Mouse (Mus musculus): ENCODE results near the gene Trpm6. TPM values are rescaled to one million over a fixed set of nuclear protein-coding genes. Genes with fewer than 3 reads are reported as not detected.

Gene Trpm6
- polyA plus RNA-seq, 1 experiment from 2014 or later: 0.11 TPM

GRCm38 (mm10) chr19:18846336-18846735, 96.6 kb downstream of the Trpm6 start:
- DNase-seq (ENCODE audit: low spot score) (no peak), ATAC-seq (replicated peaks; ENCODE audit: low FRiP score, low TSS enrichment, low read depth) (no peak; the same call in 1 of the 2 replicates)
- H3K9ac ChIP-seq (ENCODE audit: low read length): no peak overlapping the region
- H3K36me3 ChIP-seq (ENCODE audit: control insufficient read depth, insufficient read depth, low read length): no peaks in the 10 kb centered on the region
- H3K4me3 ChIP-seq (ENCODE audit: low read depth, low read length): no peak overlapping the region
- no peak overlapping the region for H3K4me2 ChIP-seq (ENCODE audit: low read length)
- no peaks in the 10 kb centered on the region for H3K27me3 ChIP-seq (replicated peaks; ENCODE audit: control insufficient read depth, insufficient read depth, low read length)
- no peaks in the 10 kb centered on the region for H3K9me3 ChIP-seq (ENCODE audit: control insufficient read depth, low read length)
- WGBS: 53% methylated on average over 4 of the region's 4 CpGs
- H3K4me1 ChIP-seq (replicated peaks; ENCODE audit: control insufficient read depth, insufficient read depth, low read length): no peaks in the 10 kb centered on the region
- H3K27ac ChIP-seq (ENCODE audit: low read depth): peak overlapping the region; percentile 40; the same call in 1 of the 2 replicates

GRCm38 (mm10) chr19:18868311-18868710, 118.5 kb downstream of the Trpm6 start:
- ATAC-seq (replicated peaks; ENCODE audit: low FRiP score, low TSS enrichment, low read depth): no peak
- H3K9ac ChIP-seq (ENCODE audit: low read length): no peak overlapping the region
- no peak overlapping the region for H3K27ac ChIP-seq (ENCODE audit: low read depth)
- 0 out of 2 replicates have a peak, but pooled peaks cover 2% of the 10 kb centered on the region for H3K9me3 ChIP-seq (ENCODE audit: control insufficient read depth, low read length)
- no peaks in the 10 kb centered on the region for H3K36me3 ChIP-seq (ENCODE audit: control insufficient read depth, insufficient read depth, low read length)
- no peaks in the 10 kb centered on the region for H3K27me3 ChIP-seq (replicated peaks; ENCODE audit: control insufficient read depth, insufficient read depth, low read length)
- no peaks in the 10 kb centered on the region for H3K4me1 ChIP-seq (replicated peaks; ENCODE audit: control insufficient read depth, insufficient read depth, low read length)
- WGBS: 51% methylated on average over 4 of the region's 4 CpGs
- DNase-seq (ENCODE audit: low spot score): no peak
- no peak overlapping the region for H3K4me3 ChIP-seq (ENCODE audit: low read depth, low read length)
- H3K4me2 ChIP-seq (ENCODE audit: low read length): no peak overlapping the region

- 67% methylated on average over 6 of the region's 6 CpGs for WGBS
- DNase-seq (ENCODE audit: low spot score) (no peak), ATAC-seq (replicated peaks; ENCODE audit: low FRiP score, low TSS enrichment, low read depth) (no peak)
- H3K4me3 ChIP-seq (ENCODE audit: low read depth, low read length): no peak overlapping the region
- no peaks in the 10 kb centered on the region for H3K27me3 ChIP-seq (replicated peaks; ENCODE audit: control insufficient read depth, insufficient read depth, low read length)
- no peaks in the 10 kb centered on the region for H3K4me1 ChIP-seq (replicated peaks; ENCODE audit: control insufficient read depth, insufficient read depth, low read length)
- no peak overlapping the region for H3K27ac ChIP-seq (ENCODE audit: low read depth)
- H3K4me2 ChIP-seq (ENCODE audit: low read length): no peak overlapping the region
- H3K36me3 ChIP-seq (ENCODE audit: control insufficient read depth, insufficient read depth, low read length): no peaks in the 10 kb centered on the region
- 0 out of 2 replicates have a peak, but pooled peaks cover 2% of the 10 kb centered on the region for H3K9me3 ChIP-seq (ENCODE audit: control insufficient read depth, low read length)
- H3K9ac ChIP-seq (ENCODE audit: low read length): no peak overlapping the region
Observed at GRCm38 (mm10) chr19:18872792-18873569, 123.2 kb downstream of the Trpm6 start.

GRCm38 (mm10) chr19:18873709-18874644, 124.2 kb downstream of the Trpm6 start:
- H3K4me3 ChIP-seq (ENCODE audit: low read depth, low read length): no peak overlapping the region
- ATAC-seq (replicated peaks; ENCODE audit: low FRiP score, low TSS enrichment, low read depth): no peak
- 69% methylated on average over 16 of the region's 16 CpGs for WGBS
- H3K4me1 ChIP-seq (replicated peaks; ENCODE audit: control insufficient read depth, insufficient read depth, low read length): no peaks in the 10 kb centered on the region
- no peak overlapping the region for H3K4me2 ChIP-seq (ENCODE audit: low read length)
- no peaks in the 10 kb centered on the region for H3K9me3 ChIP-seq (ENCODE audit: control insufficient read depth, low read length)
- H3K27me3 ChIP-seq (replicated peaks; ENCODE audit: control insufficient read depth, insufficient read depth, low read length): no peaks in the 10 kb centered on the region
- no peaks in the 10 kb centered on the region for H3K36me3 ChIP-seq (ENCODE audit: control insufficient read depth, insufficient read depth, low read length)
- no peak for DNase-seq (ENCODE audit: low spot score)
- H3K27ac ChIP-seq (ENCODE audit: low read depth): no peak overlapping the region
- no peak overlapping the region for H3K9ac ChIP-seq (ENCODE audit: low read length)

GRCm38 (mm10) chr19:18879264-18879663, 129.5 kb downstream of the Trpm6 start:
- Histone ChIP-seq H3K9me3 (ENCODE audit: control insufficient read depth, low read length) (no peaks in the 10 kb centered on the region), H3K4me2 (ENCODE audit: low read length) (no peak overlapping the region), H3K27ac (ENCODE audit: low read depth) (no peak overlapping the region), H3K4me1 (replicated peaks; ENCODE audit: control insufficient read depth, insufficient read depth, low read length) (no peaks in the 10 kb centered on the region), H3K27me3 (replicated peaks; ENCODE audit: control insufficient read depth, insufficient read depth, low read length) (no peaks in the 10 kb centered on the region), H3K36me3 (ENCODE audit: control insufficient read depth, insufficient read depth, low read length) (no peaks in the 10 kb centered on the region), H3K4me3 (ENCODE audit: low read depth, low read length) (no peak overlapping the region), H3K9ac (ENCODE audit: low read length) (no peak overlapping the region)
- DNase-seq (ENCODE audit: low spot score) (no peak), ATAC-seq (replicated peaks; ENCODE audit: low FRiP score, low TSS enrichment, low read depth) (no peak)
- WGBS: 48% methylated on average over 4 of the region's 4 CpGs

- no peak overlapping the region for H3K9ac ChIP-seq (ENCODE audit: low read length)
- no peak overlapping the region for H3K4me2 ChIP-seq (ENCODE audit: low read length)
- H3K36me3 ChIP-seq (ENCODE audit: control insufficient read depth, insufficient read depth, low read length): no peaks in the 10 kb centered on the region
- 70% methylated on average over 5 of the region's 5 CpGs for WGBS
- no peaks in the 10 kb centered on the region for H3K27me3 ChIP-seq (replicated peaks; ENCODE audit: control insufficient read depth, insufficient read depth, low read length)
- H3K4me1 ChIP-seq (replicated peaks; ENCODE audit: control insufficient read depth, insufficient read depth, low read length): no peaks in the 10 kb centered on the region
- no peak overlapping the region for H3K27ac ChIP-seq (ENCODE audit: low read depth)
- H3K4me3 ChIP-seq (ENCODE audit: low read depth, low read length): no peak overlapping the region
- ATAC-seq (replicated peaks; ENCODE audit: low FRiP score, low TSS enrichment, low read depth): no peak
- H3K9me3 ChIP-seq (ENCODE audit: control insufficient read depth, low read length): no peaks in the 10 kb centered on the region
- DNase-seq (ENCODE audit: low spot score): no peak
Observed at GRCm38 (mm10) chr19:18881162-18881561, 131.4 kb downstream of the Trpm6 start.

- no peak for ATAC-seq (replicated peaks; ENCODE audit: low FRiP score, low TSS enrichment, low read depth)
- DNase-seq (ENCODE audit: low spot score): no peak
Observed at GRCm38 (mm10) chr19:18887646-18888407, 138.0 kb downstream of the Trpm6 start.

GRCm38 (mm10) chr19:18888491-18889116, 138.8 kb downstream of the Trpm6 start:
- H3K36me3 ChIP-seq (ENCODE audit: control insufficient read depth, insufficient read depth, low read length): no peaks in the 10 kb centered on the region
- H3K9me3 ChIP-seq (ENCODE audit: control insufficient read depth, low read length): no peaks in the 10 kb centered on the region
- peaks cover 5% of the 10 kb centered on the region; the same call in 1 of the 2 replicates for H3K4me1 ChIP-seq (replicated peaks; ENCODE audit: control insufficient read depth, insufficient read depth, low read length)
- 42% methylated on average over 13 of the region's 13 CpGs for WGBS
- no peaks in the 10 kb centered on the region for H3K27me3 ChIP-seq (replicated peaks; ENCODE audit: control insufficient read depth, insufficient read depth, low read length)
- no peak overlapping the region for H3K27ac ChIP-seq (ENCODE audit: low read depth)
- DNase-seq (ENCODE audit: low spot score) (no peak), ATAC-seq (replicated peaks; ENCODE audit: low FRiP score, low TSS enrichment, low read depth) (no peak)
- 0 out of 2 replicates have a peak overlapping the region, but pooled peaks have one; percentile 17 for H3K9ac ChIP-seq (ENCODE audit: low read length)
- no peak overlapping the region for H3K4me3 ChIP-seq (ENCODE audit: low read depth, low read length)
- peak overlapping the region; percentile 39 for H3K4me2 ChIP-seq (ENCODE audit: low read length)

More at GRCm38 (mm10) chr19:18887646-18888407, 138.0 kb downstream of the Trpm6 start:
- no peak overlapping the region for H3K27ac ChIP-seq (ENCODE audit: low read depth)
- H3K36me3 ChIP-seq (ENCODE audit: control insufficient read depth, insufficient read depth, low read length): no peaks in the 10 kb centered on the region
- no peak overlapping the region for H3K9ac ChIP-seq (ENCODE audit: low read length)
- no peak overlapping the region for H3K4me3 ChIP-seq (ENCODE audit: low read depth, low read length)
- WGBS: 44% methylated on average over 11 of the region's 11 CpGs
- H3K9me3 ChIP-seq (ENCODE audit: control insufficient read depth, low read length): no peaks in the 10 kb centered on the region
- peaks cover 5% of the 10 kb centered on the region; the same call in 1 of the 2 replicates for H3K4me1 ChIP-seq (replicated peaks; ENCODE audit: control insufficient read depth, insufficient read depth, low read length)
- no peak overlapping the region for H3K4me2 ChIP-seq (ENCODE audit: low read length)
- no peaks in the 10 kb centered on the region for H3K27me3 ChIP-seq (replicated peaks; ENCODE audit: control insufficient read depth, insufficient read depth, low read length)

Data from intestine, embryonic 14.5 days (tissue).